Mouse (Mus musculus): ENCODE measurements around the gene Sco1.

Gene Sco1

GRCm38 (mm10) chr11:67114901-67115300, 62.4 kb downstream of the Sco1 start:
- DNase-seq (ENCODE audit: low spot score in 2 of 2) = no peak
